Mouse (Mus musculus): Measurements from ENCODE around the gene Abcc10.

Abcc10 gene

GRCm38 (mm10) chr17:46284653-46285052, 43.5 kb downstream of the Abcc10 start:
- no peak for DNase-seq

DNA sequence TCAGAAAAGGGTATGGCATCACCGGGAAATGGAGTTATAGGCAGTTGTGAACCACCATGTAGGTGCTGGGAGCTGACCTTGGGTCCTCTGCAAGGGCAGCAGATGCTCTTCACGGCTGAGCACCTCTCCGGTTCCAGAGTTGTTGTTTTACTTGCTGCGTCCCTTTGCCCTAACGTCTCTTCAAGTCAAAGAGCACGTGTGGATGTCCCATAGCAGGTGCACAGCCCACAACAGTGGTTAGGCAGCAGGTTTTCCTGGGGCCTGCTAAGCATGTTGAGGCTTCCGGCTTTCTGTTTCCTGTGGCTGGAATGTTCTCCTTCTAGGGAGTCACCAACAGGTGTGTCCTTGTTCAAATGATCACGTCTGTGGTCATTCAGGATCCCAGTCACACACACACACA, 44.2 kb downstream of the Abcc10 start:
- DNase-seq: no peak

- DNase-seq: no peak
These were observed 45.0 kb downstream of the Abcc10 start for GRCm38 (mm10) chr17:46283140-46283539.

DNA sequence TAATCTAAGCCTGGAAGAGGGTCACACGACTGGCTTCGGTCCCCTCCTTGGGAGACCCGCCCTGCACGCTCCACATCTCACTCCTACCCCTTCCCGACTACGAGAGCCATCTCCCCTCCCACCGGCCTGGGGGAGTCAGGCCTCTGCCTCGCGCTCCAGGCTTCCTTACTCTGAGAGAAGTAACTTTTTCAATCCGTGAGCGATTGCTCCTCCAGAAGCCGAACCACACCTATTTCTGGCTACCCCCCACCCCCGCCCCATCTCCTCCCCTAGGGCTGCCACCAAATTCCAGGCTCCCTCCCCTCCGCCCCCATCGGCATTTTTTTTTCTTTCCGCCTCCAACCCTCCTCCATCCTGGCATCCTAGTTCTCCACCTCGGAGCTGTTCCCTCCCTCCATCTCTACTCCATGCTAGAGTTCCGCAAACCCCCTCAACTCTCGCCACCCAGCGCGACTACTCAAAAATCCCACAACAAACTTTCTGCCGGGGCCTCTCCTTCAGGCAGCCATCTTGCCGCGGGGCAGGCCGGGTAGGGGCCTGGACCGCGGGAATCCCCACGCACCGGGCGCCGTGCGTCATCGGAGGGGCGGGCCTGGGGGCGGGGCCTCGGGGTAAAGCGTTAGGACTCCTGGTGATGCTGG, 45.5 kb downstream of the Abcc10 start, which contains the start of gene Tjap1:
TSS of gene Tjap1 (minus strand) at position 544 of the 641 bp plus-strand sequence.
- peak; percentile 86 for DNase-seq

GRCm38 (mm10) chr17:46278011-46278765, 50.0 kb downstream of the Abcc10 start:
- DNase-seq: no peak

GRCm38 (mm10) chr17:46277586-46277985, 50.6 kb downstream of the Abcc10 start:
- no peak for DNase-seq

- DNase-seq: no peak
These were observed 52.6 kb downstream of the Abcc10 start for GRCm38 (mm10) chr17:46275506-46275905.

DNA sequence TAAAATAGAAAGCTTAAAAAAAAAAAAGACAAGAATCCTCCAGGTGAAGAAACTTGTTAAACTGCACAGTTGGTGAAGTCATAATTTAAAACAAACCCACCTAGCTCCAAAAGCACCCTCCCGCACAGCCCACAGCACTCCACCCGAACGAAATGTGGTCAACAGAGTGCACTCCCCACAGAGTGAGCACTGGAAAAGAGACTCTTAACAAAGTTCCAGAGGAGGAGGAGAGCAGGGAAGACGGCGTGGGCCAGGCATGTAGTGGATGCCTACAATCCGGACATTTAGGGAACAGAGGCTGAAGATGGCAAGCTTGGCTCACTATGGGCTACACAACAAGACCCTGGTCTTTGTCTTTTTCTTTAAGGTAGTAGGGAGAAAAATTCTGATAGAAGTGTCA, 53.1 kb downstream of the Abcc10 start:
- no peak for DNase-seq

DNA sequence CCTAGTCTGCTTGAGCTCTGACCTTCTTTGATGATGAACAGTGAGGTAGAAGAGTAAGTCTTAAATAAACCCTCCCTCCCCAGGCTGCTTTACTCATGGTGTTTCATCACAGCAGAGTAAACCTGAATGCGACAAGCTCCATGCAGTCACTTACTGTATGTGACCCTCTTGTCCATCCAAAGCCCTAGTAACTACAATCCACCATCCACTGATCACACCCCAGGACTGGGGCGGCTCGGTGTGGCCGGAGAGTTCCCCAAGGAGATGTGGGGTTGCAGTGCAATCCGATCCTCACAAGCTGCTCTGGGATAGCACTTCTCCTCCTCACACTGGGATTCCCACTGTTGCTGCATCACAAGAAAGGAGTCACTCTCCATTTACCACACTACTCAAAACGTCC, 53.7 kb downstream of the Abcc10 start:
- DNase-seq: no peak

DNA sequence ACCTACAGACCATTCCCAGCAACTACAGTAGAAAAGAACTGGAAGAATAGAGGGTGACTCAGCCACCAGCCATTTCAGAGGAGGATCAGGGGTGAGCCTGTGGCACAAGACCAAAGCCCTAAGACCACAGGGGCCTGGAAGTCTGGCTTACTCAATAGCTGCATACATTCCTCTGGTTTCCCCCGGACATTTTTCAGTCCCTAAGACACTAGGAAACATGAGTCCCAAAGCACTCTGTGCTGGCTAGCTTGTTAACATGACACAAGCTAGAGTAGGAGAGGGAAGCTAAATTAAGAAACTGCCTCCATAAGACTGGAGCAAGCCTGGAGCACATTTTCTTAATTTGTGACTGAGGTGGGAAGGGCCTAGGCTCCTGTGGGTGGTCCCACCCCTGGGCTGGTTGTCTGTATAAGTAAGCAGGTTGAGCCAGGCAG, 54.3 kb downstream of the Abcc10 start:
- no peak for DNase-seq

DNA sequence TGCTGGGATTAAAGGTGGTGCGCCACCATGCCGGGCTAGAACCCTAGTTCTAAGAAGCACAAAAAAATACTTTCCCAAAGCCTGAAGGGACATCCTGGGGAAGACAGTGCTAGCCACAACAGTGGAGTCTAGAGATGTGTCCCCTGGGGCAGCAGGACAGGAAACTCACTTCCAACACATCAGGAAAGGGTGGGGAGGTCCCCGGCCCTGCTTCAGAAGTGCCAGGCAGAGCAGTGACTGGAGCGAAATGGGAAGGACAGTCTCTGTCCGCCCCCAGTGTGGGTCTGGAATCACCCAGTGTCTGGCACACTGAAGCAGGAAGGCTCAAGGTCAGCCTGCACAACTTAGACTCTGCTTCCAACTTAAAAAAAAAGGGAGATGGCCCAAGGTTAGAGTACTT, 55.5 kb downstream of the Abcc10 start:
- no peak for DNase-seq

DNA sequence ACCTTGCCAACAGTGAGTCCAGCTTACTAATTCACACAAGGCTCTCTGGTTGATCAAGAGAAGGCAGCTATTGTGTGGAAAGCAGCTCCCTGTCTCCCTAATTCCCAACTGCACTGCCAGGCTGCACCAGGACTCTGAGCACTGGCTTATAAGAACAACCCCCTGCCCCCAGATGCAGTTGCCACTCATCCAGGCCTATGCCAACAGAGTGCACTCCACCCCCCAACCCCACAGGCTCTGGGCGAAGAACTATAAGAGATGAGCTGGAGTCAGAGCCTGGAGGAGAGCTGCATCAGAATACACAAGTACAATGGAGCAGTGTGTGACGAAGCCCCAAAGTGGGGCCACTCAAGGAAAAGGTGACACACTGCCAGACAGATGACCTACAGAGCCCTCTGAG, 56.1 kb downstream of the Abcc10 start:
- DNase-seq: no peak

DNA sequence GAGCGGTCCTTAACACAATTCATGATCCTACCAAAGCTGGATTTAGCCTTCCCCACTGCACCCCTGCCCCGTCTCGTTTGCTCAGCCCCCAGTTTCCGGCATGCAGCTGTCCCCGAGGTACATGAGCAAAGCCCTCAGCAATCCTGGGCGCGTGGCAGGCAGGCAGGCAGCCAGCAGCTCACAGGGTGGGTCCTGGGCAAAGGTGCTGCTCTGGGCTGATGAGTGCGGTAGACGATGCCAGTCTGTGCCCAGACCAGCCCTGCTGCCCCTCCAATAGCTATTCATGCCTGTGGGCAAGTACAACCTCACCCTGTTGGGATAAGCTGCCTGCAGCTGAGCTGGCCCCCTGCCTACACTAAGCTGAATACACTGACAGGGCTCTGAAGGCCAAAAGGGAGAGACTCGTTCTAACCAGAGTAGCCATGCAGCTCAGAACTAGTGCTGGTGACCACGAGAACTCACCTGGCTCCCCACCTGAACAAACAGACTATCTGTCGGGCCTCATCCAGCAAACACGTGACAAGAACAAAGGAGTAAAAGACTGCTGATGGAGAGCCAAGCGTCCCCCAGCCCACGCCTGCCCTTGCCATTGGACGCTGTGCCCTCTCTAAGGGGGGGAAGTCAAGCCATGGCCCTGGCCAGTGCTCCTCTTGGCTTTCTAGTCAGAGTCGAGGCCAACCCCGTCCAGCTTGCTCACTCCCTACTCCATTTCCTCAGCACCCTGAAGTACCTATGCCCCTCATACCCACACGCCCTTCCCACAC, 58.2 kb downstream of the Abcc10 start:
- no peak for DNase-seq

- no peak for DNase-seq
These were observed 60.0 kb downstream of the Abcc10 start for GRCm38 (mm10) chr17:46268026-46268720.

GRCm38 (mm10) chr17:46267511-46267910, 60.6 kb downstream of the Abcc10 start:
- no peak for DNase-seq

DNA sequence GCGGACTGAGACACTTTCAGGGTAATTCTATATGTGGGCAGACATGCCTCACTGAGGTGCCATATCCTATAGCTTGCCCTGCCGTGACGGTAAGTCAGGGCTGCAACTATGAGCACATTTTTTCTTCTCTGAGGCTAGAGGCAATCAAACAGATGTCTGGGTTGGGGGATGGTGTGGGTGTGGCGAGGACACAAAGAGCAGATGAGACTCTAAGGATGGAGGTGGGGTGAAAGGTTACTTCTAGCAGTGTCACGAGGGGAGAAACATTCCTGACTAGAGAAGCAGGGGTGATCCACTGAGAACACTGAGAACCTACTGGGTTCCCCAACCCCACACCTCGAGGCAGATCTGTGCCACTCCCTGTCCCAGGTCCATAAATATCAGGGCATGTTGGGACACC, 61.2 kb downstream of the Abcc10 start:
- no peak for DNase-seq

- DNase-seq: peak; percentile 86
These were observed 62.1 kb downstream of the Abcc10 start for GRCm38 (mm10) chr17:46265918-46266618.

GRCm38 (mm10) chr17:46265502-46265901, 62.6 kb downstream of the Abcc10 start:
- DNase-seq: no peak

- DNase-seq: no peak
These were observed 65.9 kb downstream of the Abcc10 start for GRCm38 (mm10) chr17:46262201-46262694.

- DNase-seq: no peak
These were observed 68.5 kb downstream of the Abcc10 start for GRCm38 (mm10) chr17:46259675-46260074.

GRCm38 (mm10) chr17:46258279-46259053, 69.7 kb downstream of the Abcc10 start:
- DNase-seq: no peak
